Mouse (Mus musculus) intestine, embryonic 14.5 days (tissue): ENCODE data around the gene Nxt2. TPM values are rescaled to one million over a fixed set of nuclear protein-coding genes. Genes with fewer than 3 reads are reported as not detected.
A peak's percentile ranks its signal among the peaks of the same experiment; 100 is the strongest.

ENCODE experiments used
- ATAC-seq: fragments of 200-750 bp; cut with Nextera tagmentation; replicated peaks from 2 replicates; pipeline ENCODE4 v1.8.0; 2017; ENCODE audit warnings: low read depth, moderate number of reproducible peaks, moderate TSS enrichment, moderate library complexity; ENCODE audit not compliant: low FRiP score, low TSS enrichment
- DNase-seq: peaks from one replicate; pipeline ENCODE4 v3.0.0-alpha.2; 2018; ENCODE audit warnings: low spot score
- H3K27ac ChIP-seq: fragments of 300-500 bp; sonication (generic); 2 replicates; pipeline ENCODE4 v1.5.1; 2014; ENCODE audit warnings: low read depth, mild to moderate bottlenecking, control low read depth
- H3K27me3 ChIP-seq: fragments of 300-500 bp; sonication (generic); replicated peaks from 2 replicates; pipeline ENCODE4 v1.6.1; 2014; ENCODE audit warnings: low read length, control low read depth; ENCODE audit not compliant: control insufficient read depth, insufficient read depth
- H3K36me3 ChIP-seq: fragments of 300-500 bp; sonication (generic); 2 replicates; pipeline ENCODE4 v1.6.1; 2014; ENCODE audit warnings: low read length, control low read depth; ENCODE audit not compliant: control insufficient read depth, insufficient read depth
- H3K4me1 ChIP-seq: fragments of 300-500 bp; sonication (generic); replicated peaks from 2 replicates; pipeline ENCODE4 v1.6.1; 2014; ENCODE audit warnings: low read length, control low read depth, mixed read lengths; ENCODE audit not compliant: control insufficient read depth, insufficient read depth
- H3K4me2 ChIP-seq: fragments of 300-500 bp; sonication (generic); 2 replicates; pipeline ENCODE4 v1.6.1; 2014; ENCODE audit warnings: low read length
- H3K4me3 ChIP-seq: fragments of 300-500 bp; sonication (generic); 2 replicates; pipeline ENCODE4 v1.5.1; 2014; ENCODE audit warnings: low read depth, low read length, control low read depth, mixed read lengths
- H3K9ac ChIP-seq: fragments of 300-500 bp; sonication (generic); 2 replicates; pipeline ENCODE4 v1.6.1; 2014; ENCODE audit warnings: mild to moderate bottlenecking, low read length
- H3K9me3 ChIP-seq: fragments of 300-500 bp; sonication (generic); 2 replicates; pipeline ENCODE4 v1.6.1; 2016; ENCODE audit warnings: low read length, control low read depth; ENCODE audit not compliant: control insufficient read depth
- WGBS: fragments of 180-500 bp; shearing (Covaris S2); extraction: QIAGEN DNeasy Blood & Tissue Kit; methylation state at CpG from one replicate; pipeline ENCODE4 v1.1.7; 2014; 5-methylcytosine and 5-hydroxymethylcytosine counted together
- polyA plus RNA-seq: library from polyadenylated mRNA; unstranded; fragments of >200 nt; fragmentation: Nextera tagmentation; extraction: Ambion mirVana; gene quantifications from 2 replicates; pipeline ENCODE4 v1.2.1, GENCODE M21; 2014

Nxt2 gene
- polyA plus RNA-seq: 24.4 and 26.5 TPM in 2 replicates

DNA sequence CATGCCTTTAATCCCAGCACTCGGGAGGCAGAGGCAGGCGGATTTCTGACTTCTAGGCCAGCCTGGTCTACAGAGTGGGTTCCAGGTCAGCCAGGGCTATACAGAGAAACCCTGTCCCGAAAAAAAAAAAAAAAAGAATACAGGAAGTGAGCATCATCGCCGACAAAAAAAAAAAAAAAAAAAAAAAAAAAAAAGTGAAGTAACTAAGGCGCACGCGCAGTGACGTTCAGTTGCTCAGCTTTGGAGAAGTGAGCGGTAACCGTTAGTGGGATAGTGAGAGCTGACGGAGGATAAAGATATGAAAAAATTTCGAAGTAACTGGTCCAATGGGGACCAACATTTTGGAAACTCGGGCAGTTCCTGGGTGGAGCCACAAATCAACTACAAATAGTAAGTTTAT, at the start of gene Nxt2:
Nxt2 (plus strand) TSS at position 229 of the 400 bp plus-strand sequence.
- Histone ChIP-seq H3K4me2 (peak within 1 kb of the TSS; percentile 48), H3K27me3 (peaks cover 3% of the 10 kb centered on the region; the same call in 1 of the 2 replicates), H3K4me3 (peak within 1 kb of the TSS; percentile 47), H3K9ac (no peak within 1 kb of the TSS), H3K4me1 (no peaks in the 10 kb centered on the region), H3K27ac (peak within 1 kb of the TSS; percentile 22; the same call in 1 of the 2 replicates), H3K9me3 (no peaks in the 10 kb centered on the region), H3K36me3 (no peaks in the 10 kb centered on the region)
- DNase-seq: no peak
- 92% methylated on average over 14 of the region's 14 CpGs for WGBS
- no peak for ATAC-seq

DNA sequence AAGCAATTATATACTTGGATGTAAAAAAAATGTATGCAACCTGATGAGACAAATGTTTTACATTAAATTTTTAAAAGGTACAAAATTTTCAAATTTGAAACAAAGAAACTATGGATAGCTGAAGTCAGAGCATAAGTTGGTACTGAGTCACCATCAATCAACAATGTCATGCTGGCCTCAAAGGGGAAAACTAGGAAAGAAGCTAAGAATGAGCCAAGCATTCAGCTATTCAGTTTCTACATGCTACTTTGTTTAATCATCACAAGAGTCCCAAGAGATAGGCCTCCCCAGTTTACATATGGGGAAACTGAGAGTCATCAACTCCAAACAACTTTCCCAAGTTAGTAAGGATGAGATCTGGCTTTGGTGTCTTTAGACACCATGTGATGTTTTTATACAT, 49.6 kb upstream of the Nxt2 start:
- Histone ChIP-seq H3K4me2 (no peak overlapping the region), H3K27me3 (peaks cover 4% of the 10 kb centered on the region; the same call in 1 of the 2 replicates), H3K4me1 (no peaks in the 10 kb centered on the region), H3K9ac (no peak overlapping the region), H3K9me3 (no peaks in the 10 kb centered on the region), H3K4me3 (no peak overlapping the region), H3K27ac (no peak overlapping the region), H3K36me3 (no peaks in the 10 kb centered on the region)
- no peak for ATAC-seq
- no peak for DNase-seq

DNA sequence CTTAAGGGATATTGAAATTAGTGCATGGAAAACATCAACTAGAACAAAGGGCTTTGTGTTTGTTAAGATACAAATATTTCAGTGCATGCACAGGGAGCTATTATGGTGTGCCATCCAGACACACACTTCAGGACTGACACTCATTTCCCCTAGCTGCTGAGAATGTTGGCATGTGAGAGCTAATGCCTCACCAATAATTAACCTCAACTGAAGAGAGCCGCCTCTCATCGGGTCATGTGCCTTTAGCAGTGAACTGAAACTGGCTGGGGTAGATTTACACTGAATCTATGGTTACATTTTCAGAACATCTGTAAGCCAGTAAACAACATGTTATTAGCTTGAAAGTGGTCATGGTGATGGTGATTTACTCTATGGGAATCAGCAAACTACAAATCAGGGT, 44.5 kb upstream of the Nxt2 start:
- DNase-seq (no peak), ATAC-seq (no peak)
- Histone ChIP-seq H3K36me3 (no peaks in the 10 kb centered on the region), H3K4me3 (no peak overlapping the region), H3K27ac (no peak overlapping the region), H3K4me1 (no peaks in the 10 kb centered on the region), H3K27me3 (peaks cover 4% of the 10 kb centered on the region; the same call in 1 of the 2 replicates), H3K9ac (no peak overlapping the region), H3K4me2 (no peak overlapping the region), H3K9me3 (no peaks in the 10 kb centered on the region)
- 64% methylated on average over 2 of the region's 2 CpGs for WGBS

DNA sequence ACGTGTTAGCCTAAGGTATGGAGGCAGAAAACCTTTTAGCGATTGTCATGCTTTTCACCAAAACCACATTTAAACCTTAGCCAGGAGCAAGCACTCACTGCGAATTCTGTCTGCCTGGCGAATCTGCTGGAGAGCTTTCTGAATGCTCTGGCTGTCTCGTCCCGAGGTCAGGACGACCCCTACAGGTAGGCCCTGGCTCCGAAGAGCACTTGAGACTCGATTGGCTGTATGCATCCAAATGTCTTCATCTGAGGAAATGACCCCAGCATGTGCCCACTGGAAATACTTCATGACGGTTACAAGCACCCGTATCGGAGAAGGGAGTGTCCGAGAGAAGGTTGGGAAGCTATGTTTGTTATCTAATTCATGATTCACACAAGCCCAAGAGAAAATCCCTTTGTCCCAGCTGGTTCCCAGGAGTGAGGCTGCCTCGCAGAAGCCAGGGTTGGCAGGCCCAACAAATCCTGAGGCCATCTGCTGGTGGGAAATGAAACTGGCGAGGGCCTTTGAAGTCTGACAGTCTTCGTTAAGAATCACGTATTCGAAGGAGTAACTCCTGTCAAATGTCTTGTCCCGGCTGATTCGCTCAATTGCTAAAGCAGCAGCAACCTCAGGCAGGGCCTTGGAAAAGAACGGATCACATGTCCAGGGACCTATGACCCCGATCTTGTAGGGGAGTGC, 37.4 kb upstream of the Nxt2 start:
- ATAC-seq (0 out of 2 replicates have a peak, but pooled peaks have one; percentile 32), DNase-seq (peak; percentile 62)
- Histone ChIP-seq H3K27me3 (no peaks in the 10 kb centered on the region), H3K4me2 (no peak overlapping the region), H3K4me1 (no peaks in the 10 kb centered on the region), H3K27ac (no peak overlapping the region), H3K36me3 (no peaks in the 10 kb centered on the region), H3K9me3 (no peaks in the 10 kb centered on the region), H3K9ac (no peak overlapping the region), H3K4me3 (no peak overlapping the region)
- WGBS: 29% methylated on average over 22 of the region's 22 CpGs

DNA sequence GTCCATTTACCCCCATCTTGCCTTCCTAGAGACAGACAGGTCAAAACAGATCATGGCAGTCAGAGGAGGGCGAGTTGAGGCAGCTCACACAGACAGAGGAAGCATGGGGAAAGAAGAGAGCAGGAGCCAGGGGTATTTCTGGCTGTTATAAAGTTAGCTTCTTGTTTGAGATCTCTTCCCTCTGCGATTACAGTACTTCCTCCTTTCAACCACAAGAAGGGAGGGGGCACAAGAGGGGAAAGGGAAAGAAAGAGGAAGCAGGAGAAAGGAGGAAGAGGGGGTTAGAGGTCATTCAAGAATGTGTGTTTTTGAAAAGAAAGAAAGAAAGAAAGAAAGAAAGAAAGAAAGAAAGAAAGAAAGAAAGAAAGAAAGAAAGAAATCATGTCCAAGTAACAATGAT, 36.2 kb upstream of the Nxt2 start:
- Histone ChIP-seq H3K9ac (no peak overlapping the region), H3K27me3 (no peaks in the 10 kb centered on the region), H3K36me3 (no peaks in the 10 kb centered on the region), H3K9me3 (no peaks in the 10 kb centered on the region), H3K4me1 (no peaks in the 10 kb centered on the region), H3K4me2 (no peak overlapping the region), H3K27ac (no peak overlapping the region), H3K4me3 (no peak overlapping the region)
- ATAC-seq (no peak), DNase-seq (no peak)
- 73% methylated on average over 2 of the region's 2 CpGs for WGBS

DNA sequence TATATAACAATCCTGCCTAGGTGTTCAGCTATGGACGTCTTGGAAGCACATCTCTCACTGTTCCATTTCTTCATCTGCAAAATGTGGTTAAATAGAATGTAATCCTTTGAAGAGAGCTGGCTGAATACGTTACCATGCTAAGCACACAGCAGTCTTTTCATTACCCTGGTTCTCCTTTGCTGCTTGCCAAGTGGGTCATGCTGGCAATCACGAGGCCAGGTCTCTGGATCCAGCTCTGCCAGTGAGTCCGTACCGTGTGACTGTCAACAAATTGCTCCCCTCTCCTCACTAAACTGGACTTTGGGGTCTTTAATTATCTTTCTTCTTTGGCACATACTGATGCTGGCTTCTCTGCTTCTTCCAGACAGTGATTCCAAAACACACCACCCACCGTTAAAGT, 32.1 kb upstream of the Nxt2 start:
- Histone ChIP-seq H3K4me2 (no peak overlapping the region), H3K36me3 (no peaks in the 10 kb centered on the region), H3K27ac (no peak overlapping the region), H3K9me3 (no peaks in the 10 kb centered on the region), H3K4me3 (no peak overlapping the region), H3K4me1 (no peaks in the 10 kb centered on the region), H3K27me3 (0 out of 2 replicates have a peak, but pooled peaks cover 3% of the 10 kb centered on the region), H3K9ac (no peak overlapping the region)
- DNase-seq (no peak), ATAC-seq (no peak)
- 73% methylated on average over 6 of the region's 6 CpGs for WGBS

DNA sequence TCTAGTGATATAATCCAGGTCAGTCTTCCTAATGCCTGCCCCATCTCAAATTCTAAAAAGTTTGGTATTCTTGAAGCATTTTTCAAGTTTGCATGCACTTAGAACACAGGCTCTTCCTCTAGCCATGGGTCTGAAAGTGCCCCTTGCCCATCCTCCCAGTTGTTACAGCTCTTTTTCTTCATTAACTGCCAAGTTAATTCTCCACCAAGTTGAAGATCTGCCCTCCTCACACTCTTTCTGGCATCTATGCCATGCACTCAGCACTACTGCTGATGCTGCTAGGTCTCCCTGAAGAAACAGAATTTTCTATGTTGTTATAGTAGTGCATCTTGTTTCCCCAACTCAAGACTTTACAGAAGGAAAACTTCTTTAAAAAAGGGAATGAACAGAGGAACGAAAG, 31.0 kb upstream of the Nxt2 start:
- H3K27me3 ChIP-seq: 0 out of 2 replicates have a peak, but pooled peaks cover 3% of the 10 kb centered on the region
- no peak for ATAC-seq
- no peaks in the 10 kb centered on the region for H3K36me3 ChIP-seq
- H3K4me2 ChIP-seq: no peak overlapping the region
- no peaks in the 10 kb centered on the region for H3K9me3 ChIP-seq
- no peaks in the 10 kb centered on the region for H3K4me1 ChIP-seq
- H3K4me3 ChIP-seq: no peak overlapping the region
- H3K9ac ChIP-seq: no peak overlapping the region
- 94% methylated on average over 1 of the region's 1 CpGs for WGBS
- H3K27ac ChIP-seq: no peak overlapping the region
- no peak for DNase-seq

DNA sequence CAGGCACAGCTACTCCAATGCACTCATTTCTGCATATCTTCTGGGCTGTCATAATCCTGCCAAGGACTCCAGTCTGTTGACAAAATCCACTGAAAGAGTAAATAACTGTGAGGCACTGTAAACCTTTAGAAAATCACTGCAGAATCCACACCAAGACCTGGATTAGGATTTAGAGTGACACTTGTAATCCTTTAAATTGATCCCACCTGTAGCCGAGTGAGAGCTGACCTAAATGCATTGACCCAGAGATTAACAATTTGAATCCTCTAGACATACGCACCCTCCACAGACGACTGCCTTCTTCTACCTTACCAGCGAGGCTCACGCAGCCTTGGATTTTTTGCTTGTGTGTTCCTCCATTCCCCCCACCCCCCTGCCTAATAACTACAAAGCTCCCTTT, 29.7 kb upstream of the Nxt2 start, which contains the start of gene Gucy2f:
Gucy2f (minus strand) TSS at position 101 of the 400 bp plus-strand sequence.
- no peaks in the 10 kb centered on the region for H3K36me3 ChIP-seq
- no peak for ATAC-seq
- no peak within 1 kb of the TSS for H3K9ac ChIP-seq
- DNase-seq: no peak
- WGBS: 35% methylated on average over 5 of the region's 5 CpGs
- no peaks in the 10 kb centered on the region for H3K9me3 ChIP-seq
- H3K4me1 ChIP-seq: no peaks in the 10 kb centered on the region
- no peak within 1 kb of the TSS for H3K27ac ChIP-seq
- no peak within 1 kb of the TSS for H3K4me3 ChIP-seq
- H3K4me2 ChIP-seq: no peak within 1 kb of the TSS
- H3K27me3 ChIP-seq: 0 out of 2 replicates have a peak, but pooled peaks cover 3% of the 10 kb centered on the region

DNA sequence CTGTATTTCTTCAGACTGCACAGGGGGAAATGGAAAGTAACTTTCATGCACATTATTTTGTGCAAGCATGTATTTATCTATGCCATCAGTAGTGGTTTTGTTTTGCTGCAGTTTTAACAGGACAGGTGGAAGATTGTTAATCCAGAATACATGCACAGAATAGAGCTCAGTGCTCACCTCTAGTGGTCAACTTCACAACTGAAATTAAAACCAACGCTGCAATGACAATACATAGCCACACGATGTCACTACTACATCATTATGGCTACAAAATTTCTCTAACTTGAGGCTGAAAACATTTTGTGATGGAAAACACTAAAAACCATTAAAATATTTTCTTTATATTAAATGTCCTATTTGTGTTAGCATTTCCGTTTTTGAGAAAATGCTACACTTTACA, 26.3 kb upstream of the Nxt2 start:
- Histone ChIP-seq H3K4me3 (no peak overlapping the region), H3K36me3 (no peaks in the 10 kb centered on the region), H3K9me3 (no peaks in the 10 kb centered on the region), H3K4me2 (no peak overlapping the region), H3K9ac (no peak overlapping the region), H3K27ac (no peak overlapping the region), H3K27me3 (0 out of 2 replicates have a peak, but pooled peaks cover 3% of the 10 kb centered on the region), H3K4me1 (no peaks in the 10 kb centered on the region)
- 9% methylated on average over 3 of the region's 3 CpGs for WGBS
- no peak for ATAC-seq
- DNase-seq: peak; percentile 52
